Mouse (Mus musculus): ENCODE results near the gene Rbfox3. TPM values are rescaled to one million over a fixed set of nuclear protein-coding genes. Genes with fewer than 3 reads are reported as not detected.

The Rbfox3 gene
- total and polyA plus RNA-seq, 3 experiments, result not detected

DNA sequence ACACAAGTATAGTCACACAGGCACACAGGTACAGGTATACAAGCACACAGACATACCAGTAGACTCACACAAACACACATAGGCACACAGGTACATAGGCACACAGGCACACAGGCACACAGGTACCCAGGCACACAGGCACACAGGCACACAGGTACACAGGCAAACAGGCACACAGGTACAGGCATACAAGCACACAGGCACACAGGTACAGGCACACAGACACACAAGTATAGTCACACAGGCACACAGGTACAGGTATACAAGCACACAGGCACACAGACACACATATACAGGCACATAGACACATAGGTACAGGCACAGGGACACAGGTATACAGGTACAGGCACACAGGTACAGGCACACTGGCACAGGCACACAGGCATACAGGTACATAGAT is 24.2 kb downstream of the Rbfox3 start:
- H3K9me3 ChIP-seq (replicated peaks; ENCODE audit: low read length), result peaks cover 7% of the 10 kb centered on the region
- no peaks in the 10 kb centered on the region for H3K79me2 ChIP-seq (replicated peaks; ENCODE audit: control insufficient read depth, extremely low read depth, insufficient read depth, poor library complexity, severe bottlenecking)
- H3K36me3 ChIP-seq (replicated peaks in 1 of 2; ENCODE audit: control insufficient read depth in 1 of 2, insufficient read depth in 1 of 2, low read length in 1 of 2), result no peaks in the 10 kb centered on the region
- in situ Hi-C loops (cut with MboI; ENCODE audit: low pct_ligation_motif_present, low pct_unique_long_range_greater_than_20kb, low sequenced_read_pairs) (no loop called here), dilution Hi-C loops (cut with MboI; ENCODE audit: extremely low pct_ligation_motif_present, extremely low pct_unique_long_range_greater_than_20kb, low sequenced_read_pairs) (no loop called here)
- no peak for TF ChIP-seq GABPA (IDR thresholded peaks at IDR 0.05; ENCODE audit: insufficient replicate concordance, low read depth, low read length)
- TF ChIP-seq ZNF384 (IDR thresholded peaks at IDR 0.05; ENCODE audit: low read depth, low read length), result no peak
- no peak for TF ChIP-seq MEF2A (IDR thresholded peaks at IDR 0.05; ENCODE audit: borderline replicate concordance, low read depth, low read length)
- TF ChIP-seq POLR2A (IDR thresholded peaks at IDR 0.05; ENCODE audit: low read depth, low read length), result no peak
- no peak for TF ChIP-seq CHD2 (IDR thresholded peaks at IDR 0.05; ENCODE audit: low read length)
- no peak for TF ChIP-seq UBTF (IDR thresholded peaks at IDR 0.05; ENCODE audit: low read depth, low read length)
- no peak for TF ChIP-seq MXI1 (IDR thresholded peaks at IDR 0.05; ENCODE audit: low read depth, low read length)
- TF ChIP-seq E2F4 (IDR thresholded peaks at IDR 0.05; ENCODE audit: insufficient replicate concordance, low read depth, low read length), result no peak
- no peak for TF ChIP-seq SMC3 (IDR thresholded peaks at IDR 0.05; ENCODE audit: low read depth, low read length)
- TF ChIP-seq JUN (IDR thresholded peaks at IDR 0.05; ENCODE audit: insufficient read depth, low read depth, low read length), result no peak
- no peak for TF ChIP-seq TBP (conservative IDR thresholded peaks at IDR 0.05; ENCODE audit: low read depth, low read length)
- no peak for TF ChIP-seq JUND (conservative IDR thresholded peaks at IDR 0.05; ENCODE audit: low read depth, low read length)
- no peak for TF ChIP-seq CTCF (conservative IDR thresholded peaks at IDR 0.05 in 1 of 2, IDR thresholded peaks at IDR 0.05 in 1 of 2; ENCODE audit: low read depth in 2 of 2, low read length in 2 of 2)
- no peak for TF ChIP-seq ZKSCAN1 (IDR thresholded peaks at IDR 0.05; ENCODE audit: borderline replicate concordance, low read depth, low read length)
- TF ChIP-seq ZC3H11A (IDR thresholded peaks at IDR 0.05; ENCODE audit: low read depth, low read length), result no peak
- H3K27me3 ChIP-seq (replicated peaks), result peaks cover 86% of the 10 kb centered on the region
- H3K27ac ChIP-seq (ENCODE audit: insufficient read depth, low read depth), result no peak overlapping the region
- no peak overlapping the region for H3K4me2 ChIP-seq (ENCODE audit: insufficient read depth, low read depth, poor library complexity, severe bottlenecking)
- no peak for DNase-seq (ENCODE audit: extremely low read depth)
- no peak overlapping the region for H3K9ac ChIP-seq (ENCODE audit: insufficient read depth, low read depth)
- 0 out of 4 replicates have a peak, but pooled peaks cover 0 to 6% of the 10 kb centered on the region in 2 experiments for H3K4me1 ChIP-seq (ENCODE audit: control insufficient read depth in 1 of 2, insufficient read depth in 2 of 2)
- H3K4me3 ChIP-seq (replicated peaks in 1 of 3; ENCODE audit: low read depth in 2 of 3, low read length in 2 of 3, poor library complexity in 1 of 3), result peak overlapping the region in 1 of 3 experiments; percentile 11

GRCm38 (mm10) chr11:118886269-118886965 is 25.0 kb downstream of the Rbfox3 start:
- Histone ChIP-seq H3K79me2 (replicated peaks; ENCODE audit: control insufficient read depth, extremely low read depth, insufficient read depth, poor library complexity, severe bottlenecking) (no peaks in the 10 kb centered on the region), H3K4me2 (ENCODE audit: insufficient read depth, low read depth, poor library complexity, severe bottlenecking) (no peak overlapping the region), H3K27ac (ENCODE audit: insufficient read depth, low read depth) (no peak overlapping the region), H3K9ac (ENCODE audit: insufficient read depth, low read depth) (no peak overlapping the region), H3K4me1 (ENCODE audit: control insufficient read depth in 1 of 2, insufficient read depth in 2 of 2) (0 out of 4 replicates have a peak, but pooled peaks cover 0 to 6% of the 10 kb centered on the region in 2 experiments), H3K4me3 (replicated peaks in 1 of 3; ENCODE audit: low read depth in 2 of 3, low read length in 2 of 3, poor library complexity in 1 of 3) (no peak overlapping the region), H3K36me3 (replicated peaks in 1 of 2; ENCODE audit: control insufficient read depth in 1 of 2, insufficient read depth in 1 of 2, low read length in 1 of 2) (no peaks in the 10 kb centered on the region), H3K9me3 (replicated peaks; ENCODE audit: low read length) (peaks cover 7% of the 10 kb centered on the region), H3K27me3 (replicated peaks) (peaks cover 85% of the 10 kb centered on the region)
- no peak for DNase-seq (ENCODE audit: extremely low read depth)
- dilution Hi-C loops (cut with MboI; ENCODE audit: extremely low pct_ligation_motif_present, extremely low pct_unique_long_range_greater_than_20kb, low sequenced_read_pairs) (no loop called here), in situ Hi-C loops (cut with MboI; ENCODE audit: low pct_ligation_motif_present, low pct_unique_long_range_greater_than_20kb, low sequenced_read_pairs) (no loop called here)
- TF ChIP-seq PAX5 (IDR thresholded peaks at IDR 0.05; ENCODE audit: low read length), result no peak
- TF ChIP-seq E2F4 (IDR thresholded peaks at IDR 0.05; ENCODE audit: insufficient replicate concordance, low read depth, low read length), result no peak
- no peak for TF ChIP-seq ELF1 (IDR thresholded peaks at IDR 0.05; ENCODE audit: low read depth, low read length)
- TF ChIP-seq POLR2A (IDR thresholded peaks at IDR 0.05; ENCODE audit: low read depth, low read length), result no peak
- no peak for TF ChIP-seq TCF12 (IDR thresholded peaks at IDR 0.05; ENCODE audit: low read depth, low read length)
- TF ChIP-seq SIN3A (IDR thresholded peaks at IDR 0.05; ENCODE audit: low read length), result no peak

Measured in CH12.LX (cell line).